Mouse (Mus musculus) urinary bladder, postnatal 14 days (tissue): ENCODE data around the gene Mpg.

Source experiments
- DNase-seq: peaks from one replicate; pipeline ENCODE4 v3.0.0; 2021; ENCODE audit warnings: low spot score

Gene Mpg

DNA sequence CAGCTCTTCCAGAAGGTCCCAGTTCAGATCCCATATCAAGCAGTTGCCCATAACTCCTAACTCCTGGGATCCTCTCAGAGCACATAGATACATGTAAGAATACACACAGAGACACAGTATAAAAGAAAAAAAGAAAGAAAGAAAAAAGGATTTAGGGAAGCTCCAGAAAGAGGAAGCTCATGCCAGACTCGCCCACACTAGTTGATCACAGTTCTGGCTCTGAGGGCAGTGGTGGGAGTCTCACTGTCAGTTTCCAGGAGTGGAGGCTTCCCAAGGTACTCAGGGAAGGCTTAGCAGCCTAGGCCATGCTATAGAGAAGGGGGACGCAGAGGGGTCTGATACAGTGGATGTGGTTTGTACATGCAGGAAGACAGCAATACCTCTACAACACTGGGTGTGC is 4.8 kb downstream of the Mpg start:
- DNase-seq: no peak

DNA sequence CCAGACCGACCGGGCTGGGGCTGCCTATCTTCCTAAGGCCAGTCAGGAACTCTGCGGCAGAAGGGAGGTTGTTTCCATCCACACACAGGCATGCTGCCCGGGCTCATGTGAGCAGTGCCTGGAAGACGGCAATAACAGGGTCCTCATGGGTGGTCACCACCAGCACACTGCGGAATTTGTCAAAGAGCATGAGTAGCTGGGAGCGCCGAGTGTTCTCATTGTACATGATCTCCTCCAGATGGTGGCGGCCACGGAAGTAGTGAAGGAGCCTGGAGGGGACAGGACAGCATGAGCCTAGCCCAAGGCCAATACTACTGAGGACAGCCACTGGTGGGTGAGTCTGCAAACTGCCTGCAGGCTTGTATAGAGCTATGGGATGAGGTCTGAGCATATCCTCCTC is 6.5 kb downstream of the Mpg start:
- no peak for DNase-seq

DNA sequence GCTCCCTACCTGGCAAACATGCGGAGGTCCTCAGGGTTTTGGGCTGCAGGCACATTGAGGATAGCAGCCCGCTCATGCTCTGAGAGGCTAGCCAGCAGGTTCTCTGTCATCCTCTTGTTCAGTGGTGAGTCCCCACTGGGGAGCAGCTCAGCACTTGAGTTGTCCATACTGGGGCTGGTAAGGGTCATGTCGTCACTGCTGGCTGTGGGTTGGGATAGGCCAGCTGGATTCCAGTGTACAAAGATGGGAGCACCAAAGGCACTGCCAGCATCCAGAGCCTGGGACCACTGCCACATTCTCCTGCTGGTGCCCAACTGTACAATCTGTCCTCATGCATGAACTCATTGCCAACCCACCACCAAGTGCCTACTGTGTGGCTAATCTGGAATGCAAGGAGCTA is 7.6 kb downstream of the Mpg start:
- no peak for DNase-seq

DNA sequence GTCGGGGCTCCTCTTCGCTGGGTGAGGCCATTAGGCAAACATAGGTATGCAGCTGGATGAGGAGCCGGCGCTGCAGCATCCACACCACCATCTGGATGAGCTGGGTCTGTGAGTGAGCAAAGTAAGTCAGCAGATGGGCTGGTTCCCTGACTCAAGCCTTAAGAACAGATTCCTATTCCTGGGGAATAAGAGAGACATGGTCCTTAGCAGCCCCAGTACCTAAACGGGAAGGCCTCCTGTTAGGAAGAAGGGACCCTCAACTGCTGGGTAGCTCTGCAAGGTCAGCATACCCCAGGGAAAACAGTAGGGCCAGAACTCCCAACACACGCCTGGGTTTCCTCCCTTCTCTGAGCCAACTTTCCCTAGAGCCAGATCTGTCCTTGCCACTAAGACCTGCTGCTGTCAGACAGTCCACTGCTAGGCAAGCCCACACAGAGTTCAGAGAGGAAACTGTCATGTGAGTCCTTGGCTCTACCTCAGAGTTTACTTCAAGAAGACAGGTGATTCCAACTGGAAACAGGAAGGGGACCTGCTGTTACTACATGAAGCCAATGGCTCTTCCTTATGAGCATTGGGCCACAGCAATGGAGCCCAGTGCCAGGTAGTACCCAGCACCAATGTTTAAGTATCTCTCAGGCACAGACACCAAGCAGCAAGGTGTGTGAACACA is 8.6 kb downstream of the Mpg start:
- DNase-seq: no peak

GRCm38 (mm10) chr11:32235646-32236045 is 9.3 kb downstream of the Mpg start:
- DNase-seq: peak; percentile 67

DNA sequence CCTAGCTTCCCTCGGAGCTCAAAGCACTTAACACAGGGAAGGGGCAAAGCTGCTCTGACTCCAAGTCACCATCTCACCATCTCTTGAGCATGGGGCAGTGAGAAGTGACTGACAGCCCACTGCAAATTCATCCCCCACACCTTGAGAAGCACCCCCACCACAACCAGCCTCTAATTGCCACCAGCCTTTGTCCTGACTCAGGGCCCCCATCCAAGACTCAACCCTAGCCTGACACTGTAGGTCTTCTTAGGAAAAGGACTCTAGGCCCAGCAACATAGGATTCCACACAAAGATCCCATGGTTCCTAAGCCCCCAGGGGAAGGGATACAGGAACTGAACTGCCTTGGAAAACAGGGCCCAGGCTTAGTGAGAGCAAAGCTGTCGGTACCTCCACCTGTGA is 9.8 kb downstream of the Mpg start:
- DNase-seq: no peak

DNA sequence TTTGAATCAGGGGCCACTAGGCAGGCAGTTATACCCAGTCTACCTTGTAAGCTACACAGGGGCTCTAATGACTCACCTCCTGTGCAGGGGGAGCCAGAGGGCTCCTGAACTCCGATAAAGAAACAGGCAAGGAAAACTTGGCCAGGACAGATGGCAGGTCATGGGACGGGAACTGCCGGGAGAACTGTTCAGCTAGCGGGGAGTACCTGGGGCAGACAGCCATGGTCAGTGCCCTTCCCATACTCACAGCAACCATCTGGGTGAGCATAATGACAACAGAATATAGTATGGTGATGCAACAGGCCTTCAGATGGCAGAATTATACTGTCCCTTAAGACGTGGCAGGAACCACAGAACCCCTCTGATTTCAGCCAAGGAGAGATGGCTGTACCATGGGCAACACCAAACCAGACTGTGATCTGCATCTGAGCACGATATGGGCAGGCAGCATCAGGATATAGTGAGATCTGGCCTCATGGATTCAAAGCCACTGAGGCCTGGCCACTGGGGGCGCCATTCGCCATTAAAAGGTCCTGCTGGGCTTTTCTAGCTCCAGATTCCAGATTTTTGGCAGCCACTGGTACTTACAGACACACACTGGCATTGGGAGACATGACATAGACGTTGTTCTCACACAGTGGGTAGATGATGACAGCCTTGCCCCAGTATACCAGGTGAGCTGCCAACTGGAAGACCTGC is 10.6 kb downstream of the Mpg start:
- peak; percentile 59 for DNase-seq

DNA sequence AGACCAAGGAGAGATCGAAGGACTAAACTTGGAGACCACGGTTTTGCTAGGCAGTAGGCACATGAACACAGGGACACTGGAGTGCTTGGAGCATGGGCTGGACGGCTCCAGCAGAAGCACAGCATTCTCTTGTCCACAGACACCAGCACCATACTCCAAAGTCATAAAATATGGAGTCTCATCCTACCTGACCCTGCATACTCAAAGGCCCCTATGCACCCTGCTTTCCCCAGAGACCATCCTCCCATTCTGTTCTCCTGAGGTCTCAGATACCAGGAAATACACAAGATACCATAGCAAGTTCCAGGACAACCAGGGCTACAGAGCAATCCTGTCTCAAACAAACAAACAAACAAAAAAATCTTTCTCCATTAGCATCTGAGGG is 11.1 kb downstream of the Mpg start:
- DNase-seq: no peak

DNA sequence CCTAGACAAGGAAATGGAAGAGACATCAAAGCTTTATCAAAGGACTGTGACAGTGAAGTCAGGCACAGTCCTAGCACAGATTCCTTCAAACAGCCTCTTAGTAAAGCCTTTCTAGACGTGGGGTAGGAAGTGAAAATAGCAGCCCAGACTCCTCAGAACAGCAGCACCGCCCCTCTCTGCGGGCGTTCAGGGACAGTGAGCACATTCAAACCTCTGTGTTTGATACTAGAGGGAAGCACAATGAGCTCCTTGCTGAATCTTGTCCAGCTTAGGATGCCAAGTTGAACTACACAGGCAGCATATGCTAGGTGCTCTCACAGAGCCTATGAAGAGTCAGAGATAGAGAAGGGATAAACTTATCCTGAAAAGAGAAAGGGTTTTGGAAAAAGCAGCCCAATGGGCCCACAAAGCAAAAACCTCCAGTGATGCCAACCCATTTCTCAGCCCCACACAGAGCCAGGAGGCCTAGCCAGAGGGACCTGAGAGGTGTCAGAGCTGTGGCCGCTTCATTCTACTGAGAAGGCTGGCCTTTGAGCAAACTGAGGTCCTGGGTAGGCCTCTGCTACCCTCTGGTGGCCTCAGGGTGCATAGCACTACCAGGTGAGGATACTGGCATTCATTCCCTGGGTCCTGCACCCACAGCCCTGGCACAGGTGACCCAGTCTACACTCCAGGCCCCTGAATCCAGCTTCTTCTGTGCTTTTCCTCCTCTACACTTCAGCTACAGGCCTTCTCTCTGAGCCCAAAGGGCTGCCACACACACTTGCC is 12.0 kb downstream of the Mpg start:
- peak; percentile 68 for DNase-seq

- DNase-seq: no peak
These were observed 15.1 kb downstream of the Mpg start for GRCm38 (mm10) chr11:32241391-32241790.

DNA sequence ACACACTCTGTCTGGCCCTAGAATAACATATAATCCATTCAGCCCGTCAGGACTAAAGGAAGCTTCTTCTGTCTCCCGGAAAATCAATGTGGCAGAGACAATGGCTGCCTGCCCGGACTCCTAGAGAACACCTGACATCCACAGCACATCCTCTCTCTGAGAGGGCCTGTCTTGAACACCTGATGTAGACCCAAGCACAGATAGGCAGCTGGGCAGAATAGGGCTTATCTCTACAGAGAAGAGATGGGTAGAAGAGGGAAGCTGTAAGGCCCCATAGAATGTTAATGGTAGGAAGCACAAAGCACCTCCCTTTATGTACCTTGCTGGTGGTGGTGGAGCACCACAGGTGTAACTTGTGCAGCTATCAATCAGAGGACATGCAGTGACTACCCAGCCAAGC is 15.9 kb downstream of the Mpg start:
- no peak for DNase-seq

DNA sequence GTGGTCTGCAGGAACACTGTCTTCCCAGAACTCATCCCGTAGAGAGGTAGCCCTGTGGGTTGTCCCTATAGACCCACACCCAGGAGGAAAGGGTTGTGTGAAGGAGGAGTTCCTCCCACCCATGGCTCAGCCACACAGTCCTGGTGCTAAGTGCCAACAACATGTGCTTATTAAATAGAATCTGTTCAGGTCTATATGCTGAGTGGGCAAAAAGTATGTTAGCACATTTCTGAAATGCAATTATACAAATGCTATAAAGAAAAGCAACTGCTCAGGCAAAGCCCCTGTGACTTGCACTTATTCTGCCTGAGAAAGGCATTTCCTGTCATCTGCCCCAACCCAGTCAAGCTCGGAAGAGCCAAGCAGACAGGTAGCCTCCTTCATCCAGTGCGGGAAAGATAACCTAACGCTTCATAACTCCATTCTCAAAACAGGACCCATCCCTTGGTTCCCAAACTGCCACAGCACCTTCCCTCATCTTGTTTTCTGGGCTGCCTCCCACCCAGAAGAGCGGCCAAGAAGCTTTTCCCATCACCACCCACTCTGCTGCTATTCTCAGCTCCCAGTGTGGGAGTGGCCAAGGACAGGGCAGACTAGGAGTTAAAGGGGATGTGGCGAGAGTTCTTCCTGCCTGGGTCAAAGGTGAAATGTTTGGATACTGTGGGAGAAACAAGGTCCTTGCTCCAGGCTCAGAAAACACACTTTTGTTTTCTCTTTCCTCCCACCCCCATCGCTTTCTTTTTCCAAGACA is 17.1 kb downstream of the Mpg start:
- no peak for DNase-seq

- DNase-seq: no peak
These were observed 17.8 kb downstream of the Mpg start for GRCm38 (mm10) chr11:32244064-32244463.

DNA sequence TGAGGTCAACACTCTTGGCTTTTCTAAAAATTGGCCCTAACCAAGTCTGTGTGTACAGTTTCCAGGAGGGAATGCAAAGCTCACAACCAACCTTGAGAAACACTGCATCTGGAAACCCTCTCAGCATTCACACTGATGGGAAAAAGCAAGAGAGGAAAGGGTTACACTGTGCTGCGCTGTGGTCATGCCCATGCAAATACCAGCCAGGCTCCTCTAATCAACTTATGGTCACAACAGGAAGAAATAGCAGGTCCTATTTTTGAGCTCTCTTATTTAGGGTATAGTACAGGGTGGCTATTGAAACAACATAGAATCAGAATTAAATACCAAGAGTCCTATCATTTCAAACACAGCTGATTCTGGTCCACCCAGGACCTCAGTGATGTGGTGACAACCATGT is 18.3 kb downstream of the Mpg start:
- DNase-seq: no peak

DNA sequence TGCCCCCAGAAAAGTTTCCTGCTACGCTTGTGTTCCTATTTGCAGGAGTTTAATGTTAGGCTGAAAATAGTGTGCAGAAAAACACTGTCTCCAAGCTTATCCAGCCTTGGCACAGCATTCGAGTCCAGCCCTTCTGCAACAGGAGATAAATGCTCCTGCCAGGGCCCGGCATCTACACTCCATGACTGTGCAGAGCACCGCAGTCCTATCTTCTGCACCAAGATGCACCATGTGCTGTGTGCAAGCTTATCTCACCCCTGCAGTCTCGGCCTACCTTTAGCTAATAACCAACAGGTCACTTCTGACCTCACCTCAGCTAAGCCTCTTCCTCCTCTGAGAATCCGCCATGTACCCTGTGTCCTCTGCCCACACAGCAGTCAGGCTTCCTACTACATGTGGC is 19.3 kb downstream of the Mpg start:
- DNase-seq: no peak

DNA sequence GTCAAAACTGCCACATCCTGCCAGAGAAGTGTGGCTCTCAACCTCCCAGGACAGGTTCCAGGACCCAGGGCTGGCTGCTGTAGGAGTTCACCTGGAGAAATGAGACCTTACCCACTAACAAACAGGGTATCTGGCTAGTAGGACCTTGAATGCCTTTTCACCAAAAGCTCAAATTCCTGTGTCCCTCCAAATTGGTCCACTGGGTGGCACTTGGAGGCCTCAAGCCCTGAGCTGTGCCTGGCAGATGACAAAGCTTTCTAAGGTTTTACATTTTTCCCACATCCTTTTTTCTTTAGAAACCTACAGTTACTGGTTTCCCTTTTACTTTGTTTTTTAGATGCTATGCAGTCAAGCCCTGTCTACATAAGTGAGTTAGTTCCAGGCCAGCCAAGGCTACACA is 20.8 kb downstream of the Mpg start:
- no peak for DNase-seq

- DNase-seq: no peak
These were observed 22.0 kb downstream of the Mpg start for GRCm38 (mm10) chr11:32248350-32248749.

GRCm38 (mm10) chr11:32250880-32251763 is 24.8 kb downstream of the Mpg start:
- no peak for DNase-seq

DNA sequence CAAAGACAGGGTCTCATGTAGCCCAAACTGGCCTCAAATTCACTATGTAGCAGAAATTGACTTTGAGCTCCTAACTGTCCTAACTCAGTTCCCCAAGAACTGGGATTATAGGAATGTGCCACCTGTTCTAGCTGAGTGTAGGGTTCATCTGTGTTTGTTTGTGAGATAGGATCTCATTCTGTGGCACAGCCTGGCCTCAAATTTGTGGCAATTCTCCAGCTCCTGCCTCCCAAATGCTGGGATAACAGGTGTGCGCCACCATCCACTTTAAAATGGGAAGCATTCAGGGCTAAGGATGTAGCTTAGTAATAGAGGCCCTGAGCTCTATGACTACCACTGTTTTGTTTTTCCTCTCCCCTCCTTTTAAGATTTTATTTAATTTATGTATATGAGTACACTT is 26.8 kb downstream of the Mpg start:
- DNase-seq: no peak

GRCm38 (mm10) chr11:32256146-32256545 is 29.8 kb downstream of the Mpg start:
- no peak for DNase-seq

DNA sequence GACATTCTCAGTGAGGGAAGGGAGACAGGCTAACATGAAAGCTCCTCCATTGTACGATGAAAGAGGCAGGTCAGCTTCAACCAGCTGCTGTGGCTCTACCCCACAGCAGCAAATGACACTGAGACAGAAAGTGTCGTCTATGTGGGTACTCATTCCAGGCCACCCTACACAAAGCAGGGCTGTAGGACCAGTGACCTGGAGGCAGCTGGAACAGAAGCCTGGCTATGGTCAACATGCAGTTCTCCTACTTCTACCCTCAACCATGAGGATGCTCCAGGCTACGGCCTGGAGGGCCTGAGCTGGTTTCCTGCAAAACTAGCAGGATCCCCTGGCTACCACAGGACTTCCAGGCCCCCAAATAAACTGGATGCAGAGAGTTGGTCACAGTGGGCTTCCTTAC is 30.3 kb downstream of the Mpg start:
- DNase-seq: no peak
